Mouse (Mus musculus): ENCODE results near the gene Tff3. TPM values are rescaled to one million over a fixed set of nuclear protein-coding genes. Genes with fewer than 3 reads are reported as not detected.

The Tff3 gene
- polyA plus RNA-seq, 1 experiment, result 0.28 TPM

GRCm38 (mm10) chr17:31075471-31075870 is 54.0 kb downstream of the Tff3 start:
- Histone ChIP-seq H3K4me3 (ENCODE audit: control insufficient read depth, low read depth, low read length) (no peak overlapping the region), H3K27me3 (ENCODE audit: control insufficient read depth, insufficient read depth, low read length) (no peaks in the 10 kb centered on the region), H3K27ac (ENCODE audit: control insufficient read depth, insufficient read depth, low read depth, low read length) (no peak overlapping the region), H3K36me3 (ENCODE audit: control insufficient read depth, insufficient read depth, low read length) (no peaks in the 10 kb centered on the region), H3K4me1 (ENCODE audit: control insufficient read depth, insufficient read depth, low read length) (peaks cover 17% of the 10 kb centered on the region)
- TF ChIP-seq POLR2A (IDR thresholded peaks at IDR 0.05; ENCODE audit: control insufficient read depth, low read depth, low read length) (no peak), CTCF (IDR thresholded peaks at IDR 0.05; ENCODE audit: control insufficient read depth, insufficient read depth, insufficient replicate concordance, low read depth, low read length) (no peak)

Other genes starting within 250 kb of the Tff3 start
- gene Glp1r, start 227.8 kb downstream of the Tff3 start, polyA plus RNA-seq (2012; rRNA removed), result 0.25 and 0.31 TPM in 2 replicates
- gene Umodl1, start 175.0 kb downstream of the Tff3 start, polyA plus RNA-seq (2012; rRNA removed), result 8.0 and 10.7 TPM in 2 replicates
- 0.65 and 1.3 TPM in 2 replicates for gene Abcg1, start 72.0 kb downstream of the Tff3 start, polyA plus RNA-seq (2012; rRNA removed)
- gene Tff2, start 14.6 kb upstream of the Tff3 start, polyA plus RNA-seq (2012; rRNA removed), result 0.43 TPM in 1 of 2 replicates, not detected in the other
- 0.16 TPM in 1 of 2 replicates, not detected in the other for gene Tff1, start 35.6 kb upstream of the Tff3 start, polyA plus RNA-seq (2012; rRNA removed)
- 0.04 and 0.11 TPM in 2 replicates for gene Tmprss3, start 69.3 kb upstream of the Tff3 start, polyA plus RNA-seq (2012; rRNA removed)
- 0.54 and 0.85 TPM in 2 replicates for gene Ubash3a, start 78.2 kb upstream of the Tff3 start, polyA plus RNA-seq (2012; rRNA removed)
- 550 and 601 TPM in 2 replicates for gene Rsph1, start 147.7 kb upstream of the Tff3 start, polyA plus RNA-seq (2012; rRNA removed)
- 7.2 and 7.7 TPM in 2 replicates for gene Slc37a1, start 157.1 kb upstream of the Tff3 start, polyA plus RNA-seq (2012; rRNA removed)